In the genomic region with DNA sequence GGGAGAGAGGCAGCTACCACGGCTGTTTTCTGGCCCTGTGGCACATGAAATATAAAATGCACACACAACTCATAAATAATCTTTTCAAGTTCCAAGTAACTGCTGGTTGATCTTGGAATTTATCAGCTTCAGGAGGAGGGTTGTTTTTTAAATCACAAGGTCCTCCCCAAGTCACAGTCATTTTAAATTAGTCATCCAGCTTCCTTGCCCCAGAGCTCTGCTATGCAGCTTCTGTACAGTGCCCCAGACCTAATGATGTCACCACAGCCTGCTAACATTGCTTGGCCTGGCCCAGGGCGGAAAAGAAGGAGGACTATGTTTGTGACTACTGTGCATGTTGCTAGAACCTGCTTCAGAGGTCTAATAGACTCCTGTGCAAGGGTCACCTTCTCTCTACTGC, we compare ENCODE assay signal across 17 mouse cellular contexts. TPM values are rescaled to one million over a fixed set of nuclear protein-coding genes. Genes with fewer than 3 reads are reported as not detected.
"Had no signal": no experiment of that assay in that cellular context is flagged by ENCODE, and none has a peak within 500 bp of the region (broad histone marks: within the 10 kb centered on the region; RNA-seq: fewer than 3 reads in every experiment).

No protein-coding gene starts in this region.

- ATAC-seq: liver, embryonic 12.5 days had no signal

- H3K27me3 ChIP-seq: limb, embryonic 15.5 days; neural tube, embryonic 12.5 days had no signal

- H3K36me3 ChIP-seq: limb, embryonic 15.5 days; liver, embryonic 12.5 days; midbrain, embryonic 10.5 days; neural tube, embryonic 12.5 days had no signal

- H3K4me3 ChIP-seq: left cerebral cortex, adult 2 months; limb, embryonic 15.5 days; liver, embryonic 12.5 days; midbrain, embryonic 10.5 days; neural tube, embryonic 12.5 days had no signal

- H3K4me2 ChIP-seq: limb, embryonic 15.5 days; liver, embryonic 12.5 days; lung, embryonic 14.5 days; neural tube, embryonic 12.5 days had no signal

- H3K9ac ChIP-seq: limb, embryonic 15.5 days; liver, embryonic 12.5 days; lung, embryonic 14.5 days; neural tube, embryonic 12.5 days had no signal

- H3K27ac ChIP-seq: left cerebral cortex, adult 2 months; limb, embryonic 15.5 days; liver, embryonic 12.5 days; midbrain, embryonic 10.5 days; neural tube, embryonic 12.5 days had no signal

- H3K4me1 ChIP-seq: limb, embryonic 15.5 days; midbrain, embryonic 10.5 days; neural tube, embryonic 12.5 days had no signal

- H3K9me3 ChIP-seq: limb, embryonic 15.5 days; liver, embryonic 12.5 days; midbrain, embryonic 10.5 days; neural tube, embryonic 12.5 days had no signal

- DNase-seq: kidney, postnatal 25 days; lung, embryonic 14.5 days; lung, postnatal 10 days; lung, postnatal 4 days; midbrain, embryonic 14.5 days; thymus, adult 18-20 months; thymus, postnatal 14 days had no signal

RNA-seq across cellular contexts. Expression of a gene that starts 12.9 kb away (rescaled TPM):
- total RNA-seq: layer of hippocampus, postnatal 25 days; left cerebral cortex, adult 2 months; left cerebral cortex, postnatal 14 days; megakaryocyte, adult 5-6 weeks; neutrophil, adult 5-6 weeks had no signal
- polyA plus RNA-seq: liver, embryonic 12.5 days; liver, embryonic 16.5 days had no signal
